Mouse (Mus musculus): Measurements from ENCODE around the gene Tmem258.

GRCm38 (mm10) chr19:10190796-10191195 is 13.0 kb upstream of the Tmem258 start:
- TF ChIP-seq CTCF (IDR thresholded peaks at IDR 0.05; ENCODE audit: low read depth), result peak; percentile 73
- no peak for TF ChIP-seq EP300 (IDR thresholded peaks at IDR 0.05; ENCODE audit: low read depth)
